Comparison of ENCODE assay signal across 25 mouse cellular contexts in genomic region chr14:46223008-46223407, GRCm38 (mm10).
DNase-seq lines count a peak whose midpoint lies in the region; ATAC-seq and TF ChIP-seq lines count a peak whose summit lies in the region.
"Had no signal": no experiment of that assay in that cellular context is flagged by ENCODE, and none has a peak within 500 bp of the region (broad histone marks: within the 10 kb centered on the region; RNA-seq: fewer than 3 reads in every experiment).

No protein-coding gene starts in this region.

- WGBS in liver, postnatal 0 days (ENCODE audit: insufficient replicate concordance) = 70% methylated on average over 6 of the region's 6 CpGs
- 70% methylated on average over 6 of the region's 6 CpGs for WGBS in liver, embryonic 11.5 days

- H3K4me3 ChIP-seq in liver, postnatal 0 days (ENCODE audit: low read depth, low read length) = no peak overlapping the region
- no peak overlapping the region for H3K4me3 ChIP-seq in liver, embryonic 11.5 days (ENCODE audit: low read depth, low read length)
- no peak overlapping the region for H3K4me3 ChIP-seq in layer of hippocampus, adult 2 months
- H3K4me3 ChIP-seq: embryonic facial prominence, embryonic 12.5 days; embryonic facial prominence, embryonic 15.5 days; erythroblast, embryonic 14.5 days; forebrain, embryonic 10.5 days; forebrain, embryonic 12.5 days had no signal

- no peaks in the 10 kb centered on the region for H3K9me3 ChIP-seq in liver, postnatal 0 days (ENCODE audit: low read length)
- no peaks in the 10 kb centered on the region for H3K9me3 ChIP-seq in liver, embryonic 11.5 days (ENCODE audit: control insufficient read depth, low read length)
- H3K9me3 ChIP-seq: embryonic facial prominence, embryonic 12.5 days; embryonic facial prominence, embryonic 15.5 days; forebrain, embryonic 10.5 days; forebrain, embryonic 12.5 days; G1E had no signal

- no peak for TF ChIP-seq EP300 in liver, postnatal 0 days (IDR thresholded peaks at IDR 0.05; ENCODE audit: low read depth)

- no peak overlapping the region for H3K9ac ChIP-seq in liver, postnatal 0 days (replicated peaks)
- no peak overlapping the region for H3K9ac ChIP-seq in liver, embryonic 11.5 days (ENCODE audit: low read depth, low read length)
- H3K9ac ChIP-seq: embryonic facial prominence, embryonic 12.5 days; embryonic facial prominence, embryonic 15.5 days; forebrain, embryonic 12.5 days had no signal

- H3K4me2 ChIP-seq in liver, postnatal 0 days (ENCODE audit: low read depth, low read length) = peak overlapping the region; percentile 31; the same call in 1 of the 2 replicates
- H3K4me2 ChIP-seq in liver, embryonic 11.5 days = no peak overlapping the region
- H3K4me2 ChIP-seq: embryonic facial prominence, embryonic 12.5 days; embryonic facial prominence, embryonic 15.5 days; forebrain, embryonic 12.5 days had no signal

- H3K36me3 ChIP-seq in liver, postnatal 0 days (replicated peaks; ENCODE audit: insufficient read depth, low read length) = no peaks in the 10 kb centered on the region
- H3K36me3 ChIP-seq in liver, embryonic 11.5 days (ENCODE audit: control insufficient read depth, insufficient read depth, low read length) = no peaks in the 10 kb centered on the region
- H3K36me3 ChIP-seq: embryonic facial prominence, embryonic 12.5 days; embryonic facial prominence, embryonic 15.5 days; forebrain, embryonic 10.5 days; forebrain, embryonic 12.5 days; G1E had no signal

- H3K27me3 ChIP-seq in liver, postnatal 0 days (ENCODE audit: insufficient read depth, low read length) = no peaks in the 10 kb centered on the region
- H3K27me3 ChIP-seq in liver, embryonic 11.5 days (replicated peaks; ENCODE audit: control insufficient read depth, insufficient read depth, low read length) = no peaks in the 10 kb centered on the region
- H3K27me3 ChIP-seq: embryonic facial prominence, embryonic 12.5 days; embryonic facial prominence, embryonic 15.5 days; forebrain, embryonic 12.5 days had no signal

- DNase-seq in liver, postnatal 0 days = no peak
- no peak for DNase-seq in liver, embryonic 11.5 days (ENCODE audit: low spot score)
- DNase-seq in ES-CJ7 (ENCODE audit: low read depth, low spot score) = peak; percentile 62
- peak; percentile 70 for DNase-seq in R1 (ENCODE audit: low read depth, low spot score)
- no peak for DNase-seq in MN1 (ENCODE audit: low spot score)
- no peak for DNase-seq in layer of hippocampus, adult 11-12 months (ENCODE audit: low spot score)
- no peak for DNase-seq in layer of hippocampus, adult 2 months (ENCODE audit: low spot score in 2 of 2)
- DNase-seq: adrenal gland, adult 2 months; adrenal gland, postnatal 10 days; adrenal gland, postnatal 25 days; cerebellum, adult 11 months; cerebellum, adult 18-20 months; cerebellum, adult 8-10 months; cerebellum, adult 9-11 months; cerebellum, postnatal 14 days; cerebellum, postnatal 36 days; embryo, embryonic 11 days had no signal

- H3K27ac ChIP-seq in liver, postnatal 0 days (ENCODE audit: low read depth) = 0 out of 2 replicates have a peak overlapping the region, but pooled peaks have one; percentile 61
- no peak overlapping the region for H3K27ac ChIP-seq in liver, embryonic 11.5 days (ENCODE audit: low read depth, low read length)
- H3K27ac ChIP-seq in layer of hippocampus, adult 2 months = no peak overlapping the region
- H3K27ac ChIP-seq: embryonic facial prominence, embryonic 12.5 days; embryonic facial prominence, embryonic 15.5 days; forebrain, embryonic 10.5 days; forebrain, embryonic 12.5 days had no signal

- no peaks in the 10 kb centered on the region for H3K4me1 ChIP-seq in liver, postnatal 0 days (ENCODE audit: insufficient read depth)
- H3K4me1 ChIP-seq in liver, embryonic 11.5 days (replicated peaks; ENCODE audit: control insufficient read depth, insufficient read depth, low read length) = no peaks in the 10 kb centered on the region
- H3K4me1 ChIP-seq: embryonic facial prominence, embryonic 15.5 days had no signal

- no peak for TF ChIP-seq CTCF in liver, postnatal 0 days (IDR thresholded peaks at IDR 0.05; ENCODE audit: low read depth)
- no peak for TF ChIP-seq CTCF in layer of hippocampus, adult 2 months (conservative IDR thresholded peaks at IDR 0.05)

- ATAC-seq in liver, postnatal 0 days = no peak
- ATAC-seq in liver, embryonic 11.5 days (replicated peaks; ENCODE audit: low FRiP score) = no peak
- ATAC-seq: forebrain, embryonic 14.5 days; forebrain, embryonic 16.5 days had no signal

Comparison
In these comparisons a context has a peak if more than half of its experiments do, and no peak if none do; other contexts are left out.
1. DNase-seq: peak in ES-CJ7 (single experiment) and R1 (single experiment); none in liver, postnatal 0 days (single experiment), liver, embryonic 11.5 days (single experiment), MN1 (single experiment), layer of hippocampus, adult 11-12 months (single experiment) and layer of hippocampus, adult 2 months (0 of 2).